Mouse (Mus musculus) stomach, postnatal 0 days (tissue): ENCODE measurements around the gene Ppp1r2. TPM values are rescaled to one million over a fixed set of nuclear protein-coding genes. Genes with fewer than 3 reads are reported as not detected.

Source experiments
- ATAC-seq: fragments of 200-750 bp; cut with Nextera tagmentation; 2 replicates; pipeline ENCODE4 v1.8.0; 2017; ENCODE audit not compliant: low FRiP score, low TSS enrichment
- DNase-seq: peaks from one replicate; pipeline ENCODE4 v3.0.0-alpha.2; 2016; ENCODE audit warnings: low spot score
- H3K27ac ChIP-seq: fragments of 300-500 bp; sonication (generic); replicated peaks from 2 replicates; pipeline ENCODE4 v1.5.1; 2014; ENCODE audit warnings: mild to moderate bottlenecking, control low read depth
- H3K27me3 ChIP-seq: fragments of 300-500 bp; sonication (generic); 2 replicates; pipeline ENCODE4 v1.6.1; 2014; ENCODE audit warnings: low read length; ENCODE audit not compliant: control insufficient read depth, insufficient read depth
- H3K36me3 ChIP-seq: fragments of 300-500 bp; sonication (generic); 2 replicates; pipeline ENCODE4 v1.6.1; 2014; ENCODE audit warnings: low read length, mixed read lengths; ENCODE audit not compliant: control insufficient read depth, insufficient read depth
- H3K4me1 ChIP-seq: fragments of 300-500 bp; sonication (generic); replicated peaks from 2 replicates; pipeline ENCODE4 v1.6.1; 2014; ENCODE audit warnings: antibody characterized with exemption; ENCODE audit not compliant: control insufficient read depth, insufficient read depth
- H3K4me2 ChIP-seq: fragments of 300-500 bp; sonication (generic); replicated peaks from 2 replicates; pipeline ENCODE4 v1.6.1; 2014; ENCODE audit warnings: low read depth, mild to moderate bottlenecking, control low read depth, moderate library complexity
- H3K4me3 ChIP-seq: fragments of 300-500 bp; sonication (generic); 2 replicates; pipeline ENCODE4 v1.5.1; 2014; ENCODE audit warnings: low read depth, low read length, control low read depth
- H3K9ac ChIP-seq: fragments of 300-500 bp; sonication (generic); 2 replicates; pipeline ENCODE4 v1.6.1; 2014; ENCODE audit warnings: mild to moderate bottlenecking, low read length, control low read depth, mixed read lengths
- H3K9me3 ChIP-seq: fragments of 300-500 bp; sonication (generic); 2 replicates; pipeline ENCODE4 v1.6.1; 2016; ENCODE audit warnings: low read length; ENCODE audit not compliant: control insufficient read depth
- CTCF ChIP-seq: IDR thresholded peaks from 2 replicates; pipeline ENCODE4 v1.5.1; 2016; ENCODE audit warnings: antibody characterized with exemption, low read depth, mild to moderate bottlenecking, moderate library complexity
- EP300 ChIP-seq: optimal IDR thresholded peaks from 2 replicates; pipeline ENCODE3; 2016; ENCODE audit warnings: antibody characterized with exemption
- WGBS: fragments of 180-500 bp; shearing (Covaris S2); extraction: QIAGEN DNeasy Blood & Tissue Kit; methylation state at CpG from one replicate; pipeline ENCODE4 v1.1.7; 2014; 5-methylcytosine and 5-hydroxymethylcytosine counted together
- polyA plus RNA-seq: library from polyadenylated mRNA; unstranded; fragments of >200 nt; fragmentation: Nextera tagmentation; extraction: Ambion mirVana; gene quantifications from 2 replicates; pipeline ENCODE4 v1.2.1, GENCODE M21; 2015

The Ppp1r2 gene
- polyA plus RNA-seq, 1 experiment from 2014 or later: 99.7 TPM

GRCm38 (mm10) chr16:31290751-31291365 is 15.8 kb upstream of the Ppp1r2 start:
- DNase-seq (no peak), ATAC-seq (peak; percentile 85)
- Histone ChIP-seq H3K4me1 (no peaks in the 10 kb centered on the region), H3K36me3 (no peaks in the 10 kb centered on the region), H3K4me2 (peak overlapping the region; percentile 15; the same call in 1 of the 2 replicates), H3K4me3 (no peak overlapping the region), H3K27me3 (no peaks in the 10 kb centered on the region), H3K9ac (no peak overlapping the region), H3K9me3 (no peaks in the 10 kb centered on the region), H3K27ac (peak overlapping the region; percentile 81)
- 38% methylated on average over 7 of the region's 7 CpGs for WGBS
- no peak for TF ChIP-seq EP300
- TF ChIP-seq CTCF: no peak

GRCm38 (mm10) chr16:31290281-31290680 is 15.2 kb upstream of the Ppp1r2 start:
- peak overlapping the region; percentile 15; the same call in 1 of the 2 replicates for H3K4me2 ChIP-seq
- peak; percentile 55 for DNase-seq
- ATAC-seq: peak; percentile 79; the same call in 1 of the 2 replicates
- TF ChIP-seq EP300 (no peak), CTCF (no peak)
- no peaks in the 10 kb centered on the region for H3K9me3 ChIP-seq
- no peaks in the 10 kb centered on the region for H3K4me1 ChIP-seq
- 18% methylated on average over 10 of the region's 10 CpGs for WGBS
- H3K4me3 ChIP-seq: no peak overlapping the region
- no peaks in the 10 kb centered on the region for H3K27me3 ChIP-seq
- H3K9ac ChIP-seq: no peak overlapping the region
- H3K27ac ChIP-seq: peak overlapping the region; percentile 81
- H3K36me3 ChIP-seq: no peaks in the 10 kb centered on the region

- ATAC-seq (no peak), DNase-seq (no peak)
- WGBS: 60% methylated on average over 3 of the region's 3 CpGs
- no peaks in the 10 kb centered on the region for H3K4me1 ChIP-seq
- H3K9ac ChIP-seq: no peak overlapping the region
- no peak overlapping the region for H3K4me3 ChIP-seq
- H3K36me3 ChIP-seq: no peaks in the 10 kb centered on the region
- no peak overlapping the region for H3K4me2 ChIP-seq
- no peak overlapping the region for H3K27ac ChIP-seq
- H3K27me3 ChIP-seq: no peaks in the 10 kb centered on the region
- H3K9me3 ChIP-seq: no peaks in the 10 kb centered on the region
- no peak for TF ChIP-seq EP300
- no peak for TF ChIP-seq CTCF
Measured at GRCm38 (mm10) chr16:31287712-31288111, 12.6 kb upstream of the Ppp1r2 start.

GRCm38 (mm10) chr16:31286801-31287488 is 11.9 kb upstream of the Ppp1r2 start:
- DNase-seq (no peak), ATAC-seq (no peak)
- Histone ChIP-seq H3K27me3 (no peaks in the 10 kb centered on the region), H3K4me3 (no peak overlapping the region), H3K9ac (no peak overlapping the region), H3K27ac (no peak overlapping the region), H3K4me1 (no peaks in the 10 kb centered on the region), H3K4me2 (no peak overlapping the region), H3K9me3 (no peaks in the 10 kb centered on the region), H3K36me3 (no peaks in the 10 kb centered on the region)
- no peak for TF ChIP-seq CTCF
- TF ChIP-seq EP300: no peak
- 90% methylated on average over 11 of the region's 11 CpGs for WGBS

- 76% methylated on average over 2 of the region's 2 CpGs for WGBS
- H3K9me3 ChIP-seq: no peaks in the 10 kb centered on the region
- DNase-seq (no peak), ATAC-seq (no peak)
- no peak overlapping the region for H3K4me3 ChIP-seq
- H3K36me3 ChIP-seq: no peaks in the 10 kb centered on the region
- no peaks in the 10 kb centered on the region for H3K27me3 ChIP-seq
- no peaks in the 10 kb centered on the region for H3K4me1 ChIP-seq
- no peak overlapping the region for H3K27ac ChIP-seq
- TF ChIP-seq CTCF (no peak), EP300 (no peak)
- no peak overlapping the region for H3K9ac ChIP-seq
- H3K4me2 ChIP-seq: no peak overlapping the region
Measured at GRCm38 (mm10) chr16:31281981-31282380, 6.9 kb upstream of the Ppp1r2 start.

GRCm38 (mm10) chr16:31280176-31280575 is 5.1 kb upstream of the Ppp1r2 start:
- Histone ChIP-seq H3K9me3 (no peaks in the 10 kb centered on the region), H3K4me1 (no peaks in the 10 kb centered on the region), H3K4me2 (no peak overlapping the region), H3K9ac (no peak overlapping the region), H3K4me3 (no peak overlapping the region), H3K27me3 (no peaks in the 10 kb centered on the region), H3K27ac (no peak overlapping the region), H3K36me3 (no peaks in the 10 kb centered on the region)
- WGBS: 90% methylated on average over 4 of the region's 4 CpGs
- ATAC-seq: no peak
- no peak for DNase-seq
- TF ChIP-seq CTCF (no peak), EP300 (no peak)
